Mouse (Mus musculus) limb, embryonic 14.5 days (tissue): Measurements from ENCODE around the gene Rilp. TPM values are rescaled to one million over a fixed set of nuclear protein-coding genes. Genes with fewer than 3 reads are reported as not detected.

Experiments used
- ATAC-seq: fragments of 200-750 bp; cut with Nextera tagmentation; 2 replicates; pipeline ENCODE4 v1.8.0; 2017; ENCODE audit warnings: low read depth, moderate number of reproducible peaks, moderate TSS enrichment; ENCODE audit not compliant: low FRiP score
- DNase-seq: peaks from one replicate; pipeline ENCODE4 v3.0.0-alpha.2; 2015; ENCODE audit warnings: low spot score
- H3K27ac ChIP-seq: fragments of 300-500 bp; sonication (generic); replicated peaks from 2 replicates; pipeline ENCODE4 v1.5.1; 2014; ENCODE audit warnings: low read depth, mild to moderate bottlenecking, low read length, moderate library complexity, mixed read lengths
- H3K27me3 ChIP-seq: fragments of 300-500 bp; sonication (generic); 2 replicates; pipeline ENCODE4 v1.6.1; 2014; ENCODE audit warnings: low read length, mixed read lengths; ENCODE audit not compliant: control insufficient read depth, insufficient read depth
- H3K36me3 ChIP-seq: fragments of 300-500 bp; sonication (generic); 2 replicates; pipeline ENCODE4 v1.6.1; 2014; ENCODE audit warnings: mild to moderate bottlenecking, low read length, moderate library complexity, mixed read lengths; ENCODE audit not compliant: control insufficient read depth, insufficient read depth
- H3K4me1 ChIP-seq: fragments of 300-500 bp; sonication (generic); 2 replicates; pipeline ENCODE4 v1.6.1; 2014; ENCODE audit warnings: antibody characterized with exemption, low read length, mixed read lengths; ENCODE audit not compliant: control insufficient read depth, insufficient read depth
- H3K4me2 ChIP-seq: fragments of 300-500 bp; sonication (generic); replicated peaks from 2 replicates; pipeline ENCODE4 v1.6.1; 2014; ENCODE audit warnings: low read depth, mild to moderate bottlenecking, low read length, moderate library complexity; ENCODE audit not compliant: severe bottlenecking
- H3K4me3 ChIP-seq: fragments of 300-500 bp; sonication (generic); replicated peaks from 2 replicates; pipeline ENCODE4 v1.5.1; 2014; ENCODE audit warnings: low read length
- H3K9ac ChIP-seq: fragments of 300-500 bp; sonication (generic); 2 replicates; pipeline ENCODE4 v1.6.1; 2014; ENCODE audit warnings: mild to moderate bottlenecking, low read depth, low read length, moderate library complexity; ENCODE audit not compliant: severe bottlenecking
- H3K9me3 ChIP-seq: fragments of 300-500 bp; sonication (generic); 2 replicates; pipeline ENCODE4 v1.6.1; 2016; ENCODE audit warnings: low read length; ENCODE audit not compliant: control insufficient read depth
- POLR2A ChIP-seq: fragments of 200-500 bp; IDR thresholded peaks from 2 replicates; pipeline ENCODE4 v1.8.0; 2012; ENCODE audit warnings: inconsistent platforms, mild to moderate bottlenecking, moderate library complexity, borderline replicate concordance; ENCODE audit not compliant: insufficient read depth, insufficient read length; ENCODE audit errors: extremely low read depth
- WGBS: fragments of 180-500 bp; shearing (Covaris S2); extraction: QIAGEN DNeasy Blood & Tissue Kit; methylation state at CpG from one replicate; pipeline ENCODE4 v1.1.7; 2014; 5-methylcytosine and 5-hydroxymethylcytosine counted together
- polyA plus RNA-seq, 2 experiments: library from polyadenylated mRNA; depleted of rRNA in 1 of 2; stranded (reverse) in 1 of 2; unstranded in 1 of 2; fragments of >200 nt; fragmentation: Nextera tagmentation in 1 of 2; extraction: Ambion mirVana in 1 of 2; gene quantifications; 2 replicates each; pipeline versions ENCODE4 v1.2.1 to v1.2.3; 2012 to 2014

The Rilp gene
- polyA plus RNA-seq, 2 experiments, result 0.58 to 0.98 TPM

GRCm38 (mm10) chr11:75537491-75538183 is 27.7 kb downstream of the Rilp start:
- WGBS, result 53% methylated on average over 11 of the region's 11 CpGs
- Histone ChIP-seq H3K9me3 (no peaks in the 10 kb centered on the region), H3K9ac (peak overlapping the region; percentile 5; the same call in 1 of the 2 replicates), H3K4me3 (no peak overlapping the region), H3K4me2 (no peak overlapping the region), H3K27ac (no peak overlapping the region), H3K4me1 (peaks cover 2% of the 10 kb centered on the region; the same call in 1 of the 2 replicates), H3K36me3 (no peaks in the 10 kb centered on the region), H3K27me3 (no peaks in the 10 kb centered on the region)
- ATAC-seq (no peak), DNase-seq (no peak)
- no peak for TF ChIP-seq POLR2A

DNA sequence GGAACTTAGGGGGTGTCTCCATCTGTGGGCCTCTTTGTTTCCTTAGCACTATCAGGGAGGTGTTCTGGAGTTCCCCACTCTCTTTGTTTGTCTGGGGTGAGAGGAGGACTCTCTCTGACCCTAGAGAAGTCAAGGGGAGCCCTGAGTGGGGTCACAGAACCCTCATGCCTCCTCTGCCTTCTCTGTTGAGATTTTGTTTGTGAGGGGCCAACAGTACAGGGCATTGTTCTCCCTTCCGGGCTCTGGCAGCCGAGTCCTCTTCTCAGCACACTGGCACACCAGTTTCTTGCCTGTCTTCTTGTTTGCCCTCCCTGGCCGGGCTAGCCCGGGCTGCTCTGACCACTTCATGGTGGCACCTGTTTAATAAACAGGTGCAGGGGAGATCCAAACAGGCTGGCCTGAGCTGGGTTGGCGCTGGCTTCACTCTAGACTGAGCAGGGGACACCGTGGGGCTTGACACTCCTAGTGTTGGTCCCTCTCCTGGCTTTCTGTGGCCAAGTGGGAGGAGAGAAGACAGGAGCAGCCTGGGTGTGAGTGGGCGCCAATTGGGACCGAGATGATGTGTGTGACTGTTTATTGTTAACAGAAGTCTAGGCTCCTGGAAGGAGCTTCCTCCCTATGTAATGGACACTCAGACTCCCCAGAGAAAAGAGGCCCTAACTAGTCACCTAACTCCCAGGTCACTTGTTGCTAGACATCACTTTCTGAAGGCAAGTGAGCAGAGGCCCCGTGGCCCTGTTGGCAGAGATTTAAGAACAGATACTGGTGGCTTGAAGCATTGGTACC is 28.5 kb downstream of the Rilp start:
- H3K4me2 ChIP-seq, result no peak overlapping the region
- DNase-seq (no peak), ATAC-seq (no peak)
- peak overlapping the region; percentile 5; the same call in 1 of the 2 replicates for H3K9ac ChIP-seq
- no peak overlapping the region for H3K4me3 ChIP-seq
- no peak for TF ChIP-seq POLR2A
- no peaks in the 10 kb centered on the region for H3K9me3 ChIP-seq
- WGBS, result 75% methylated on average over 9 of the region's 9 CpGs
- H3K36me3 ChIP-seq, result no peaks in the 10 kb centered on the region
- no peaks in the 10 kb centered on the region for H3K27me3 ChIP-seq
- no peak overlapping the region for H3K27ac ChIP-seq
- no peaks in the 10 kb centered on the region; the same call in 1 of the 2 replicates for H3K4me1 ChIP-seq

- H3K4me1 ChIP-seq, result no peaks in the 10 kb centered on the region; the same call in 1 of the 2 replicates
- TF ChIP-seq POLR2A, result no peak
- H3K27ac ChIP-seq, result no peak overlapping the region
- DNase-seq (no peak), ATAC-seq (no peak)
- no peaks in the 10 kb centered on the region for H3K27me3 ChIP-seq
- H3K9me3 ChIP-seq, result no peaks in the 10 kb centered on the region
- H3K4me3 ChIP-seq, result no peak overlapping the region
- no peaks in the 10 kb centered on the region for H3K36me3 ChIP-seq
- no peak overlapping the region for H3K9ac ChIP-seq
- no peak overlapping the region for H3K4me2 ChIP-seq
- 86% methylated on average over 13 of the region's 13 CpGs for WGBS
These were observed 29.0 kb downstream of the Rilp start for GRCm38 (mm10) chr11:75538970-75539299.

- no peaks in the 10 kb centered on the region for H3K9me3 ChIP-seq
- H3K4me3 ChIP-seq, result no peak overlapping the region
- no peak for ATAC-seq
- 71% methylated on average over 8 of the region's 8 CpGs for WGBS
- H3K4me1 ChIP-seq, result no peaks in the 10 kb centered on the region; the same call in 1 of the 2 replicates
- H3K9ac ChIP-seq, result no peak overlapping the region
- no peak for TF ChIP-seq POLR2A
- H3K4me2 ChIP-seq, result no peak overlapping the region
- H3K27me3 ChIP-seq, result no peaks in the 10 kb centered on the region
- H3K27ac ChIP-seq, result no peak overlapping the region
- no peaks in the 10 kb centered on the region for H3K36me3 ChIP-seq
- DNase-seq, result no peak
These were observed 30.3 kb downstream of the Rilp start for GRCm38 (mm10) chr11:75540209-75540608.

- 77% methylated on average over 19 of the region's 19 CpGs for WGBS
- Histone ChIP-seq H3K36me3 (no peaks in the 10 kb centered on the region), H3K4me3 (no peak overlapping the region), H3K4me2 (no peak overlapping the region), H3K4me1 (no peaks in the 10 kb centered on the region; the same call in 1 of the 2 replicates), H3K9me3 (no peaks in the 10 kb centered on the region), H3K27me3 (no peaks in the 10 kb centered on the region), H3K27ac (no peak overlapping the region), H3K9ac (no peak overlapping the region)
- TF ChIP-seq POLR2A, result no peak
- ATAC-seq (no peak), DNase-seq (no peak)
These were observed 31.1 kb downstream of the Rilp start for GRCm38 (mm10) chr11:75540710-75541581.
